Mouse (Mus musculus): Measurements from ENCODE around the gene Dock2.

- TF ChIP-seq CTCF (IDR thresholded peaks at IDR 0.05; ENCODE audit: borderline replicate concordance, extremely low read depth, insufficient read depth, insufficient read length): no peak
- TF ChIP-seq POLR2A (IDR thresholded peaks at IDR 0.05; ENCODE audit: borderline replicate concordance, extremely low read depth, insufficient read depth, insufficient read length, poor library complexity, severe bottlenecking): no peak
Observed at GRCm38 (mm10) chr11:34290708-34291107, 493.0 kb downstream of the Dock2 start.
